8 mouse cellular contexts compared by ENCODE assay signal in the genomic region with DNA sequence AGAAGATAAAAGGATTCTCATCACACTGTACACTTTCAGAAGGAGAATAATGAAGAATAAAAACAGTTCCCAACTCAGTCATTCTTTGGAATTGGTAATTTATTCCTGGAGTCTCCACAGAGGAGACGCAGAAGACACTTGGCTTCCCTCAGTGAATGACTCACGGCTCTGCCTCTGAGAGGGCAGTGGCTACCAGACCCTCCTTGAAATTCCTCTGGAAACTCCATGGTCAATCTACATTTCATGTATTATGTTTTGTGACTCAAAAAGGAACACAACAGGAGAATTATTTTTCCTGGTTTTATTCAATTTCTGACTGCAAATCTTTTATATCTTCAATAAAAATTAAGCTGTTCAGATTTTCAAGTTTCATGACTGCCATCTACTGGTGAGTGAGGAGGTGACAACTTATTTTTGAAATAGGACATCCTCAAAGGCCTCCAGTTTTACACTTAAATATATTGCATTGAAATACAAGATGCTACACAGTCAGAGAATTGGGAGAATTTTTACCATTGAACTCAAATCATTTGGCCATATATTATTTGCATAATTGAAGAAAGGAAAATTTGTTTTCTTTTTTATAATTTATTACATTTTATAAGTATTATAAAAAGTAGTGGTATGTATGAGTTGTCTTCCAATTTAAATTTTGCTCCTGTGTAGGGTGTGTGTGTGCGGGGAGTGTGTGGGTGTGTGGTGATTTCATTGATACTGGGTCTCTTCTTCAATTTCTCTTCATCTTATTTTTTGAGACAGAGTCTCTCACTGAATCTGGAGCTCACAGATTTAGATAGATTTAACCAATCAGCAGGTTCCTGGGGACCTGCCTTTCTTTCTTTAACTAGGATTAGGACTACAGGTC.
A peak's percentile ranks its signal among the peaks of the same experiment; 100 is the strongest.
DNase-seq lines count a peak whose midpoint lies in the region; ATAC-seq lines count a peak whose summit lies in the region.

No protein-coding gene starts in this region.

- peak; percentile 91 for ATAC-seq in frontal cortex, adult (ENCODE audit: low TSS enrichment)
- ATAC-seq in midbrain, embryonic 11.5 days (ENCODE audit: low FRiP score): peak; percentile 51
- peak; percentile 59; the same call in 1 of the 2 replicates for ATAC-seq in forebrain, embryonic 16.5 days

- DNase-seq in frontal cortex, postnatal 14 days (ENCODE audit: low spot score in 2 of 2): no peak
- peak; percentile 92 for DNase-seq in midbrain, embryonic 11.5 days (ENCODE audit: low spot score, missing footprints)
- no peak for DNase-seq in midbrain, embryonic 10.5 days (ENCODE audit: low spot score)
- peak; percentile 58 for DNase-seq in retina, postnatal 1 day
- DNase-seq in thymus, postnatal 4 days: no peak
- no peak for DNase-seq in gastrocnemius, adult 8-10 months (ENCODE audit: low spot score in 2 of 2)

- no peaks in the 10 kb centered on the region for H3K27me3 ChIP-seq in midbrain, embryonic 11.5 days (ENCODE audit: control insufficient read depth, insufficient read depth, low read length)
- H3K27me3 ChIP-seq in midbrain, embryonic 10.5 days (ENCODE audit: low read depth, poor library complexity, severe bottlenecking): no peaks in the 10 kb centered on the region
- H3K27me3 ChIP-seq in forebrain, embryonic 16.5 days (replicated peaks; ENCODE audit: control insufficient read depth, insufficient read depth, low read length): no peaks in the 10 kb centered on the region

- H3K9ac ChIP-seq in midbrain, embryonic 11.5 days (ENCODE audit: low read length): no peak overlapping the region
- H3K9ac ChIP-seq in forebrain, embryonic 16.5 days (replicated peaks; ENCODE audit: low read depth, low read length): no peak overlapping the region

- H3K4me1 ChIP-seq in midbrain, embryonic 11.5 days (ENCODE audit: control insufficient read depth, insufficient read depth, low read length): peaks cover 4% of the 10 kb centered on the region; the same call in 1 of the 2 replicates
- peaks cover 8% of the 10 kb centered on the region for H3K4me1 ChIP-seq in midbrain, embryonic 10.5 days
- H3K4me1 ChIP-seq in forebrain, embryonic 16.5 days (replicated peaks; ENCODE audit: control insufficient read depth, insufficient read depth, low read length): peaks cover 4% of the 10 kb centered on the region; the same call in 1 of the 2 replicates

- 70% methylated on average over 3 of the region's 3 CpGs for whole genome bisulfite sequencing in midbrain, embryonic 11.5 days
- 70% methylated on average over 3 of the region's 3 CpGs for WGBS in midbrain, embryonic 10.5 days
- WGBS in forebrain, embryonic 16.5 days: 39% methylated on average over 3 of the region's 3 CpGs

- no peaks in the 10 kb centered on the region for H3K36me3 ChIP-seq in midbrain, embryonic 11.5 days (ENCODE audit: control insufficient read depth, insufficient read depth, low read length)
- H3K36me3 ChIP-seq in midbrain, embryonic 10.5 days: no peaks in the 10 kb centered on the region
- H3K36me3 ChIP-seq in forebrain, embryonic 16.5 days (ENCODE audit: control insufficient read depth, insufficient read depth): no peaks in the 10 kb centered on the region

- no peak overlapping the region for H3K4me3 ChIP-seq in midbrain, embryonic 11.5 days (ENCODE audit: low read depth, low read length)
- no peak overlapping the region for H3K4me3 ChIP-seq in midbrain, embryonic 10.5 days
- no peak overlapping the region for H3K4me3 ChIP-seq in forebrain, embryonic 16.5 days (replicated peaks; ENCODE audit: low read length)

- no peaks in the 10 kb centered on the region for H3K9me3 ChIP-seq in midbrain, embryonic 11.5 days (ENCODE audit: control insufficient read depth, low read length)
- no peaks in the 10 kb centered on the region for H3K9me3 ChIP-seq in midbrain, embryonic 10.5 days (replicated peaks)
- H3K9me3 ChIP-seq in forebrain, embryonic 16.5 days (ENCODE audit: control insufficient read depth, low read length): no peaks in the 10 kb centered on the region

- no peak overlapping the region for H3K4me2 ChIP-seq in midbrain, embryonic 11.5 days
- no peak overlapping the region for H3K4me2 ChIP-seq in forebrain, embryonic 16.5 days (ENCODE audit: low read length)

- no peak overlapping the region for H3K27ac ChIP-seq in midbrain, embryonic 11.5 days (ENCODE audit: low read depth, low read length)
- no peak overlapping the region for H3K27ac ChIP-seq in midbrain, embryonic 10.5 days (replicated peaks)
- H3K27ac ChIP-seq in forebrain, embryonic 16.5 days (ENCODE audit: low read length): no peak overlapping the region

Comparison
In these comparisons a context has a peak if more than half of its experiments do, and no peak if none do; other contexts are left out.
1. DNase-seq: peak in midbrain, embryonic 11.5 days (single experiment) and retina, postnatal 1 day (single experiment); none in frontal cortex, postnatal 14 days (0 of 2), midbrain, embryonic 10.5 days (single experiment), thymus, postnatal 4 days (single experiment) and gastrocnemius, adult 8-10 months (0 of 2).
2. Peak in every context shown above with its lines, with median percentiles within 50 percentile points of each other: ATAC-seq.